Mouse (Mus musculus) MN1 (cell line): ENCODE data around the gene Parvb.

Experiments
- DNase-seq: peaks from one replicate; pipeline ENCODE4 v3.0.0-alpha.2; 2016; ENCODE audit warnings: low spot score

The Parvb gene

DNA sequence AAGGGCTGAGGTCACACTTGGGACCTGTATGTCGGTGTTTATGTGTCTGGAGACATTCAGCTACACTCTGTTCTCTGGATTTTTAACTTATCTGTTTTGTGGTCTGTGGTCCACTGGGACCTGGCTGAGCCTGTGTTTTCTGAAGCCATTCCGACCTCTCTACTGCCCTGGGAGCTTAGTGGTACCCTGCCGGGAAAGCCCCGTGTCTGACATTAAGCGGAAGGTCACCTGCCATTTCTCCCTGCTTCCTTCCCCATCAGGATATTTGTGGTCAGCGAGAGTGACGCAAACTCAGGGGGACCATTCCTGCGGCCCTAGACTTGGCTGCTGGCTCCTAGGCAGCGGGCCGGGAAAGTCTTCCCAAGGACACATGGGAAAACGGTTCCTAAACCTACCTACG, 61.7 kb downstream of the Parvb start:
- DNase-seq, result no peak

DNA sequence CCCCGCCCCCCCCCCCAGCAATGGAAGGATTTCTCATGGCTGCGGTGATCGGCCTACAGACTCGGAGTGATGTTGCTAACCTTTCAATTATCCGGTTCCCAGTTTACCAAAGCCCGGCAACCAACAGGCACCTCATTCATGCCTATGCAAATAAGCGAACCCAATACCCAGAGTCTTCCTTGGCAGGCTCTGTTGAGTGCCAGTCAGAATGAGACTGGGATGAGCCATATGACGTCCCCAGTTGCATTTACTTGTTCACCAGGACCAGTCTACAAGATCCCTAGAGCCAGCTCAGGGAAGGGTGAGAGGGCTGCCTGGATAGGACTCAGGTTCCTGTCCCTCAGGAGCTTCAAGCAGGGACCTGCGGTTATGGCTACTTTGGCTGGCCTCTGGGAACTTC, 62.5 kb downstream of the Parvb start:
- DNase-seq, result no peak

DNA sequence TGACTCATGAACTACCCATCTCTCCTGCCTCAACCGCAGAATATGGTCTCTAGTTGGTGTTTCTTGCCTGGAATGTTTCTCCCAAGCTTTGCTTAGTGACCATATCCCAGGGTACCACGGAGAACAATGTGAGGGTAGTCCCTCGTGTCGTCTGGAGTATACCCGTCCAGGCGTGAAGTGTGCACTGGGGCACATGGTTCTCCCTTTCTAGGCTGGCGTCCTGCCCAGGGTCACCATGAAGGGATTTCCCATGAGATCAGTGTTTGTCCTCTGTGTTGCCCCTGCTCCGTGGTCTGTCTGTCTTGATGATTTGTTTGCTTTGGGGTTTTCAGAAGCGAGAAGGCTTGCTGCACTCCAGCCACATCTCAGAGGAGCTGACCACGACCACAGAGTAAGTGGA, 63.4 kb downstream of the Parvb start:
- no peak for DNase-seq

DNA sequence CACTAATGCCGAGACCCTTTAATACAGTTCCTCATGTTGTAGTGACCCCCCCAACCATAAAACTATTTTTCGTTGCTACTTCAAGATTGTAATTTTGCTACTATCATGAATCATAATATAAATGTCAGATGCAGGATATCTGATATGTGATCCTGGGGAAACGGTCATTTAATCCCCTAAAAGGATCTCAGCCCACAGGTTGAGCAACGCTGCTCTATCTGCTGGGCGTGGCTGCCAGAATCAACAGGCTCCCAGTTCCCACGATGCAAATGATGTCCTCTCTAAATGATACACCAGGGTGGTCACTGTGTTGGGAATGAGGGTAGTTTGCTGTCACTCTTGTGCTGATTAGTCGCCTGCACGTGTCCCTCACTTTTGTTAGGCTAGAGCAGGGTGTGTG, 65.6 kb downstream of the Parvb start:
- no peak for DNase-seq

DNA sequence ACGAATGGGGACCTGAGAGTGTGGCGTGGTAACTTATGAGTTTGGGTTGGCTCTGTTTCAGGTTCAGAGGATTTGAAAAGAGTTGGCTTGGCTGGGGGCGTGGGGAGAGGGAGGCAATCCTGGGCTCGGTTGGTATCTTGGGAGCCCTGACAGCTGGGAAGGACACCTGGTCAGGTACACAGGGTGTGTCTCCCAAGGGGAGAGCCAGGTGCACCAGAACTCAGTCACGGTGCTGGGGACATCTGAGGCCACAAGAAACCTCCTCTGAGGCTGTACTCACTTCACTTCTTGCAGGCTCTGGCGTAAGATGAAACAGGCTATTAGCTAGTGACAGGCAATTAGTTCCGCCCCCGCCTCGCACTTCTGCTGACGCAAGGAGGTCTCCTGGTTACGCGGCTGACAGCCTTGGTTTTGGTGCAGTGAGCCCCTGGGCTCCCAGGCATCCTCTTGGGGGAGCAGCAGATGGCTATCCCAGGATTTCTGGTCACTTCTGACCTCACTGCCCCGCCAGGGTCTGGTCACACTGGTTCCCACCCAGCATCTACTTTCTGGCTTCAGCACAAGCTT, 67.0 kb downstream of the Parvb start:
- peak; percentile 96 for DNase-seq

DNA sequence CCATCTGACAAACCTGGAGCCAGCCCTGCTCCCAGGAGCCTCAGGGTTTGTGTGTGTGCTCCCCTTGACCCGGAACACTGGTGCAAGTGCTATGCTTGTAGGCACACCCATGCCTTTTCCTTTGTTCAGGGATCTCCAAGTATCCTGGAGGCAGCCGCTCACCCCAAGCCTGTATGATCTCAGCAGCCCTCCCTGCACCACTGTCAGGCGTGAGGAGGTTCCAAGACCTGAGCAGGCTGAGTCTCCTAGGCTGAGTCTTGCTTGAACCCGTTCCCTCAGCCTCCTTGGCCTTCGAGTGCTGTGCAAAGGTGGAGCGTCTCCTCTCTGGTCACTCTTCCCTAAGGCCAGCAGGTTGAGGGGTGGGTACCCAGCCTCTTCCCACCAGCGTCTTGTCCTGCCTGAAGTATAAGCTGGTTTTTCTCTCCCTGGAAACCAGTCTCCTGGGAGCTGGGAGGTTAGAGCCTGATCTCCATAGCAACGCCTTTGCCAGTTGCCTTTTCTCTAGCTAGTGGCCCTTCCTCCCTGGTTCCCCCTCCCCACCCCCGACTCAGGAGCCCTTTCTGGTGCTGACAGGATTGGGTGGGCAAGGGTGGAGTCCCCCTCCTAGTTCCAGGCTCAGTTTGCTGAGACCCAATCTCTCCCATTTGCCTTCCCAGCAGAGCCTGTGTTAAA, 68.0 kb downstream of the Parvb start:
- peak; percentile 94 for DNase-seq

DNA sequence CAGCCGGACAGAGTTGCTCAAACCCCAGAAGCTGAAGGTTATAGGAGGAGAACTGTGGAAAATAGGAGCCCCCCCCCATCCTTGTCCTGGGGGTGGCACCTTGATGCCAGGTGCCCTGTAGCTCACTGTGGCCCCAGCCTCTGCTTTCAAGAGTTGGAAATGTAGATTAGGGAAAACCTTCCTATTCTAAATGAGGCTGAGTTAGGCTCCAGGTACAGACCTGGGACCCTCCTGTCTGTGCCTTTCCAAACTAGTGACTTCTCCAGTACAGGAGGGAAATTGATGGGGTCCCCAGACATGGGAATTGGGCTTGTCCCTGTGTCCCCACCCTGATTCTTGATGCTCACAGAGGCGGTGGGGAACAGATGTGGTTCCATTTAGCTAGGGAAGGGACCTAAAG, 68.7 kb downstream of the Parvb start:
- no peak for DNase-seq

DNA sequence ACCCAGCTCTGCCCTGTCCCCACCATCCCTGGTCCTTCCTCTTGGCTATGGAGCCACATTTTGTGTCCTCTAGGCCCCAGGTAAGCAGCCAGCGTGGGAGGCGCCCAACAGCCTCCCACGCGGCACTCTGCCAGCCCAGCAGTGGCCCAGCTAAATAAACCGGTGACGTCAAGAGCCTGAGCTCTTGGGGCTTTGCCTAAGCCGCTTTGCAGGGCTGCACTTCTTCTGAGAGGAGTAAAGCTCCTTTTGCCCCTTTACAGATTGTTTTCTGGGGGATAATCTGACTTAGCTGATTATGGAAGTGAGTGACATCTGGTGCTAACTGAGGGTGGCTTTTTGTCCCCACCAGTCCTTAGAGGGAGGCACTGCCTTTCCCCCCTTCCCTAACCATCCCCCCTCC, 69.2 kb downstream of the Parvb start:
- DNase-seq, result peak; percentile 82

DNA sequence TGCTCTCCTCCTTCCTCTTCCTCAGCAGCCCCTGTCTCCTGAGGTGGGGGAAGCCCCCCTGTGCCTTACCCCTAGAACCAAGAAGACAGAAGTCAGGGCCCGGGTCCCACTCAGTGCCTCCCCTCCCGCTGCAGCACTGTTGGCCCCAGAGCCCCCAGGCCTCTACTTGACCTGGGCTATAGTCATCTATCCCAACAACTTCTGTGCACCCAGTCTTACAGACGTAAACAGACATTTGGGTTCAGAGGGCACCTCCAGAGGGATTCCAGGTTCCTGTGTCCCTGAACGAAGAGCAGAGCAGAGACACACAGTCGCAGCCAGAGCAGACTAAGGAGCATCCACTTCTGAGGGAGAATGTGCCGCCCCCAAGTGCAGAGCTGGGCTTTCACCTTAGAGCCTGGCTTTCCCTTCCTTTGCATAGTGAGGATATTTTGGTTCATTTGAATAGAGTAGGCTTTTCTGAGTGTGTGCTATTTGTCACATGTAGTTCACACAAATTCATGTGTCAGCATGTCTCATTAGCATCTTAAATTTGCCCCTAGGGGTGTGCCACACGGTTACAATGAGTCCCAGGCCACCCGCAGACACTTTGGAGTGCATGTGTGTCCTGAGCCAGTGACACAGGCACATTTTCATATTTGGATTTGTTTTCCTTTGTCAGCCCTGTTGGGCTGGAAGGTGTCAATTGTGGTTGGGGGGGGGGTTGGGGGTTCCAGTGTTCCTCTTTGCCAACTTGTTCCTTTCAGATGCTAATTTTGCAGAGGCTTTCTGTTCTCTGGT, 70.0 kb downstream of the Parvb start:
- no peak for DNase-seq

DNA sequence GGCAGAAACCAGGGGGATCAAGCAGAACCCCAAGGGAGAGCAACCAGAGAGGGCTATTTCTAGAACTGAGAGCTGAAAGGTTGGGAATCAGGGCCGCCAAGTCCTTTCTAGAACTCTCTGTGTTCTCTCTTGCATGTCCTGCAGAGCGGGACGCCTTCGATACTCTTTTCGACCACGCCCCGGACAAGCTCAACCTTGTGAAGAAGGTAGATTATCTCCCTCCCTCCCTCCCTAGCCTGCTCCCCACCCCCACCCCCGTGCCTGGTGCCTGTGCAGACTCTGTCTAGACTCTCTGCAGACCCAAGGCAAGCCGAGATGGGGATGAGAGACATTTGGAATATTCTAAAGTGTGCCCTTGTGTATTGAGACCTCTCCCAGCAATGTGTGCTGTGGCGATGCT, 71.4 kb downstream of the Parvb start:
- no peak for DNase-seq

DNA sequence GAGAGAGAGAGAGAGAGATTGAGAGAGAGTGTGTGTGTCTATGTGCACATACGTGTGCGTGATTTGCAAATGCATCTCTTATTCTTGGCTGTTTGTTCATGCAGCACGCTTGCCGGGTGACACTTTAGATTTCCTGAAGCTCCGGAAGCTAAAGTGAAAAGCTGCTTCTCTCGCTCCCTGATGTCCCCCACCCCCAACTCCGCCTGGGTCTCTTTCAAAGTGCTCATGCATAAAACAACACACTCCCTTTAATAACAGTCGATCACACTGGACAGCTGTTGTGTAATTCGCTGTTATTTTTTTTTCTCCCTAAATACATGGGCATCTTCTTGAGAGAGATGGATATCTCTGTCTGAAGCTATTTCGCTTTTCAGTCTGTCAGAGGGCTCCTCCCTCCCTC, 73.5 kb downstream of the Parvb start:
- no peak for DNase-seq

DNA sequence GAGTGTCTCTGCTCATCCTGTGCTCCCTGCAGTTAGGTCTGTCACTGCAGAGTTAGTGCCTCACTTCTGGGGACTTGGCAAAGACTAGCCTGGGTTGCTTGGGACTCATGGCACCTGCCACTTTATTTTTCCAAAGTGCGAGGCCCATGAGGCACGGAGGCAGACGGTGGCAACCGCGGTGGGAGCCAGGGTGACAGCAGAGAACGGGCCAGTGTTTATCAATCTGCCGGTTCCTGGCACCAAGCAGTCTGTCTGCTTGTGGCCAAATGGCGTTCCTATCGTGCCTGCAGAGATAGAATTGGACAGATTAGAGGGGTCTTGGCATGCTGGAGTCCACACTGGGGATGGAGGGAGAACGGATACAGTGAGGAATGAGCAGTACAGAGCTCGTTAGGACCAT, 78.4 kb downstream of the Parvb start:
- no peak for DNase-seq

DNA sequence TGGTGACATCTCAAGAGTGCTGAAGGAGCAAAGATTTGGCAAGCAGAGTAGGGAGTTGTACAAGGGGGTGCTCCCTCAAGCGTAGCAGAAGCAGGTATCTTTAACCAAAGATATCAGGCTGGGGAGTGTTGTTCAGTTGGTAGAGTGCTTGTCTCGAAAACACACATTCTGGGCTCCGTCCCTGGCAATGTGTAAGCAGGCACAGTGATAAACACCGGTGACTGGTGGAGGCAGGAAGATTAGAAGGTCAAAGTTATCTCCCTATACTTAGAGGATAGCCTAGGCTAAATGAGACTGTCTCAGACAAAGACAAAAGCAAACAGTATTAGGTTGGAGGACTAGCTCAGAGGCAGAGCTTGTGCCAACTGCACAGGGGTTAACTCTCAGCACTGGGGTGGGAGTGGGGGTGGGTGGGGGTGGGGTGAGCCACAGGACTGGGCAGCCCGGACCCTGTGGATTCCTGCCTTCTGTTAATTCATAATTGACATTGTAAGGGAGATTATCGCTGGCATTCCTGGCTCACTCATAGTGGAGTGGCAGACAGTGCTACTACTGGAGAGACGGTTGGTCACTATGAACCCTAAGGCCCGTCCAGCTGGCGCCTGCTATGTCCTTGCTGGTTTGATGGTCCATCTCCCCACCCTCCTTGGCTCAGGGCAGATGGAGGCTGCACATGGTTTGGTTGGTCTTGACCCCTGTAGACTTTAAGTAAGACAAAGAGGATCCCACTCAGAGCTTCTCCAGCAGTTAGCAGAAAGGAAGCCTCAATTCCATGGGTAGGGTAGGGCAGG, 79.6 kb downstream of the Parvb start:
- DNase-seq, result no peak

DNA sequence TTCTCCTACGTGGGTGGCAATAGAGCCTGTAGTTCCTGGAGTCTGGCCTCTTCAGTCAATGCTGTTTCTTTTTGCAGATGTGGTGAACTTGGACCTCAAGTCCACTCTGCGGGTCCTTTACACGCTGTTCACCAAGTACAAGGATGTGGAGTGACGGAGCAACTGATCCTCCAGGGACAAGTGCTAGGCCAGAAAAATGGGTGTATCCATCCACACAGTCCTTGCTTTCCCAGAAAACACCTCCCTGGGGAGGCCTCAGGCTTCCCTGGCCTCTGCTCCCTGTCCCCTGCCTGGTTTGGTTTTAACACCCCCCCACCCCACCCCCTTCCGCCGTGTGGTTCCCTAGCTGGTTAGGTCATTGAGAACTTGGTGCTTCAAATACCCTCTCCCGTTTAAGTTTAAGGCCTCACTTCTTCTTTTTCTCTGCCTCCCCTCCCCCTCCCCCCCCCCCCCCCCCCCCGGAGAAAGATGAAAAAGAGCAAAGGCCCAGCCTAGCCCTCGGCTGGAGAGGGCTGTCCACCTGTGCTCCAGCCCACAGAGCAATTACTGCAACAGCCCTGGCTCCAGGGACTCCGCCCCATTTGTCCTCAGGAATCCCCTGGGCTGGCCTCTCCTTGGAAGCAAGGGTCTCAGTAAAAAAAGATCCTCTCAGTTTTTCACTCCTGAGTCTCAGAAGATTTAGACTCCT, 81.2 kb downstream of the Parvb start:
- DNase-seq, result no peak

DNA sequence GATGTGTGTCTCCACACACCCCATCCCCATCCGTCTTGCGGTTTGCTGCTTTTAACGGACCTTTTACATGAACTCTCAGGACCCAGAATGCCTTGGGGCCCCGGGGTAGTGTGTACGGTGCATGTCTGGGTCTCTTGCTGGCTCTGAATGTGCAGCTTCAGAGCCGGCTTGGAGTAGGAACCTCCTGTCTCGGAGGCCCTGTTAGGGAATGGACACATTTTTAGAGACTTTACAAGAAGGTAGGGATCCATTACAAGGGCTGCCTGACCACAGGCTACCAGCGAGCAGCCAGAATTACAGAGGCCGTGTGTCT, 81.7 kb downstream of the Parvb start:
- DNase-seq, result no peak

DNA sequence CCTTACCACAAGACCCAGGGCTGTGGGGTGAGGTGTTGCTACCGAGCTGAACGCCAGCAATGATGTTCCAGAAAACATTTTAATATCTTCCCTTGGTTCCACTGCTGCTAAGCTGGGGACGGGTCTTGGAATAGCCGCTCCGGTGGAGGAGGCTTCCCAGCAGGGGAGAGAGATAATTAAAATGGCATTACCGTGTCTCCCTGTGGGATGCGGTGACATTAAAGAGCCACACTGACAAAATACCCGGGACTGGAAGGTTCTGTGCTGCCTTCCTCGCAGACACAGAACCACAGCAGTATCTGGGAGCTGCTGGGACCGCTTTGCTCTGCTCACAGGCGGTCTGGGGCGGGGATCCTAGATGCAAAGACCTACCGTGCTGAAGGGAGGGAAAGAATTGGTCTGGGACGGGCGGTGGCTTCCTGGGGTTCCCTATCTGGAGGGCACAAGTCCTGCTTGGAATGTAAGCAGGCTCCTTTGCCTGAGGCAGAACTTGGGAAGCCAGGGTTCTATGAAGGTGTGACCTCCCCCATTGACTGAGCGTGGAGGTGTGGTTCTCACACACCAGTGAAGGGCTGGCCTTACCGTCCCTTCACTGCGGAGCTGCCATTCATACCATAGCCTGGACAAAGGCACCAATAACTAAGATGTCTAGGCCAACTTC, 82.7 kb downstream of the Parvb start:
- DNase-seq, result no peak

DNA sequence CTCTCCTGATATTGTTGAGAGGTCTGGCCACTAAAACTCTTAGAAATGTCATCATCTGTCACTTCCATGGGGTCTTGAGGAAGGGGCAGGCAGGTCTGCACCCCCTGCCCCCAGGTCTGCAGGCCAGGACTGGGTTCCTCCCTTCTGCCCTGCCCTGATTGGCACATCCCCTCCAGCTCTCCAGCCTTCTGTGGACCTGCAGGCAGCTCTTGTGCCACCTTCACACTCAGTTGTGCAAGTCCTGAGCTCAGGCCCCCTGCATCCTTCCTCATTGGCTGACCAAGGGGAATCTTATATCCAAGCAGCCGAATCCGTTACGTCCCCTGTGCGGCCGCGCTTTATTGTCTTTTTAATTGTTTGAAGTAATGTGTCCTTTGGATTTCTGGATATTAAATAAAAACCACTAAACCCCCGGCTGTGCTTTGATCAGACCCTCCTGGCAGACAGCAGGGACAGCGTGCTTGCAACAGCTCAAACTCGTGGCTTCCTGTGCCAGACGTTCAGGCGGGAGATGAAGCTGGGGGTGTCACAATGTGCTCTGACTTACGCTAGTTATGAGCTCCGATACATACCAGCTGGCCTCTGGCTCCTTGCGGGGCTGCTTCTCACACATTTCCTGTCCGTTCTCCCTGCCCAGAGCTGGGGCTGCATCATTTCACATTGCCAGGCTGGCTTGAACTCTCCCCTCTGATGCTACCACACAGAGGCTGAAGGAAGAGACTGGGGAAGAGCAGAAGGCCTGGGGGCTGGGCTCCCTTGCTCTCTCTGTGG, 83.6 kb downstream of the Parvb start:
- no peak for DNase-seq

DNA sequence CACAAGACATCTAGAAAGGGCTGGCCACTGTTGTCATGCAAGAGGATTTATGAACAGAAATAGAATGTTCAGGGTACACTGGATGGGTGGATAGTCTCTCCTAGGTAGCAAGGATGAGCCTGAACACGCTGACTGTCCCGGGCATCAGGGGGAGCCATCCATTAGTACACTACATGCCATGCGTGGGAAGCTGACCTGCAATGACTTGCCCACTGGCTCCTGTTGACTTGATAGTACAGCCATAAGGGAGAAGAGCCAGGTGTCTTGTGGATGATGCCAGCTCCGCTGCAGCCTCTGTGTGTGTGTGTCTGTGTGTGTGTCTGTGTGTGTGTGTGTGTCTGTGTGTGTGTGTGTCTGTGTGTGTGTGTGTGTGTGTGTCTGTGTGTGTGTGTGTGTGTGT, 87.5 kb downstream of the Parvb start:
- DNase-seq, result no peak

DNA sequence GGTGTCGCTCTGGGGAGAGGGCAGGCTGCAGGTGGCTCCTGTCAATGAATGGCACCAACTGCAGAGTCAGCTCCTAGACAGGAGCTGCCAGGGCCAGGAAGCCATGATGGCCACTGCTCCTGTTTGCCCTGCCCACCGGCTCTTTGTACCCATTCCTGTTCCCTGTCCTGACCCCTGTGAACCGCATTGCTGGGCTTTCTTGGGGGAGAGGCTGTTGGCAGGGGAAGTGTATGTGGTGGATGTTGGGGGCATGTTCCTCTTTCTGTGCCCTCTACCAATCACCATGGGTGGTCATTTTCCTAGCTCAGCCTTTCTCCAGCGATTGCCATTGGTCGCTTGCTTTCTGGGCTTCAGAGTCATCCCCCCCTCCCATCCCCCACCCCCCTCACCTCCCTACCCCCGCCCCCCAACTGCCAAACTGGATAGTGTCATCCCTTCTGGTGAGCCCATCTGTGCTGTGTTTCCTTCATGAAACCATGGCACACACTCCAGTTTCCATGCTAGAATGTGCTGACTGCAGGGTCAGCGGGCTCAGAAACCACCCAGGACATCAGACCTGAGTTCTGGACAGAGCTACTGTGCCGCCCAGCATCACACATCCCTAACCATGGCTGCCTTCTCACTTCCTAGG, 89.8 kb downstream of the Parvb start:
- DNase-seq, result no peak
